In genomic region chr13:12542006-12542981, GRCm38 (mm10) we compare ENCODE assay signal across 7 mouse cellular contexts. TPM values are rescaled to one million over a fixed set of nuclear protein-coding genes. Genes with fewer than 3 reads are reported as not detected.
DNase-seq lines count a peak whose midpoint lies in the region; ATAC-seq and TF ChIP-seq lines count a peak whose summit lies in the region.

No protein-coding gene starts in this region.

- H3K4me2 ChIP-seq in forebrain, embryonic 16.5 days (ENCODE audit: low read length) = peak overlapping the region; percentile 34
- peak overlapping the region; percentile 2 for H3K4me2 ChIP-seq in hindbrain, embryonic 12.5 days (replicated peaks)
- H3K4me2 ChIP-seq in limb, embryonic 11.5 days (ENCODE audit: low read depth, severe bottlenecking) = peak overlapping the region; percentile 0; the same call in 1 of the 2 replicates
- H3K4me2 ChIP-seq in midbrain, embryonic 11.5 days = peak overlapping the region; percentile 29; the same call in 1 of the 2 replicates
- peak overlapping the region; percentile 44 for H3K4me2 ChIP-seq in stomach, embryonic 14.5 days (replicated peaks; ENCODE audit: low read depth, low read length)

- TF ChIP-seq POLR2A in MEL (IDR thresholded peaks at IDR 0.05; ENCODE audit: control insufficient read depth in 1 of 2, insufficient read depth in 1 of 2, low read depth in 1 of 2, low read length in 2 of 2, poor library complexity in 1 of 2) = no peak

- no peak overlapping the region for H3K27ac ChIP-seq in MEL (ENCODE audit: control insufficient read depth, low read depth, low read length)
- peak overlapping the region; percentile 58 for H3K27ac ChIP-seq in forebrain, embryonic 16.5 days (ENCODE audit: low read length)
- H3K27ac ChIP-seq in hindbrain, embryonic 12.5 days = no peak overlapping the region
- no peak overlapping the region for H3K27ac ChIP-seq in limb, embryonic 11.5 days (replicated peaks; ENCODE audit: low read depth, low read length)
- H3K27ac ChIP-seq in midbrain, embryonic 11.5 days (ENCODE audit: low read depth, low read length) = no peak overlapping the region
- peak overlapping the region; percentile 48; the same call in 1 of the 2 replicates for H3K27ac ChIP-seq in stomach, embryonic 14.5 days (ENCODE audit: low read length)

- 9% methylated on average over 23 of the region's 23 CpGs for WGBS in forebrain, embryonic 16.5 days
- WGBS in hindbrain, embryonic 12.5 days = 12% methylated on average over 23 of the region's 23 CpGs
- 6% methylated on average over 23 of the region's 23 CpGs for WGBS in limb, embryonic 11.5 days
- WGBS in midbrain, embryonic 11.5 days = 9% methylated on average over 23 of the region's 23 CpGs
- WGBS in stomach, embryonic 14.5 days = 4% methylated on average over 23 of the region's 23 CpGs

- TF ChIP-seq EP300 in MEL (IDR thresholded peaks at IDR 0.05; ENCODE audit: low read depth in 1 of 2, low read length in 2 of 2) = no peak

- H3K9ac ChIP-seq in MEL (ENCODE audit: control insufficient read depth, low read depth, low read length, poor library complexity, severe bottlenecking) = no peak overlapping the region
- no peak overlapping the region for H3K9ac ChIP-seq in forebrain, embryonic 16.5 days (replicated peaks; ENCODE audit: low read depth, low read length)
- H3K9ac ChIP-seq in hindbrain, embryonic 12.5 days = no peak overlapping the region
- H3K9ac ChIP-seq in limb, embryonic 11.5 days (ENCODE audit: low read length) = no peak overlapping the region
- no peak overlapping the region for H3K9ac ChIP-seq in midbrain, embryonic 11.5 days (ENCODE audit: low read length)
- H3K9ac ChIP-seq in stomach, embryonic 14.5 days (replicated peaks; ENCODE audit: low read depth, low read length) = no peak overlapping the region

- H3K36me3 ChIP-seq in MEL (ENCODE audit: control insufficient read depth in 1 of 2, insufficient read depth in 2 of 2, low read length in 2 of 2) = no peaks in the 10 kb centered on the region
- H3K36me3 ChIP-seq in forebrain, embryonic 16.5 days (ENCODE audit: control insufficient read depth, insufficient read depth) = no peaks in the 10 kb centered on the region
- H3K36me3 ChIP-seq in hindbrain, embryonic 12.5 days = no peaks in the 10 kb centered on the region
- H3K36me3 ChIP-seq in limb, embryonic 11.5 days (ENCODE audit: control insufficient read depth, insufficient read depth, low read length) = no peaks in the 10 kb centered on the region
- H3K36me3 ChIP-seq in midbrain, embryonic 11.5 days (ENCODE audit: control insufficient read depth, insufficient read depth, low read length) = no peaks in the 10 kb centered on the region
- no peaks in the 10 kb centered on the region for H3K36me3 ChIP-seq in stomach, embryonic 14.5 days (ENCODE audit: control insufficient read depth, insufficient read depth, low read length)

- no peaks in the 10 kb centered on the region for H3K9me3 ChIP-seq in MEL (replicated peaks; ENCODE audit: insufficient read depth, low read length)
- no peaks in the 10 kb centered on the region for H3K9me3 ChIP-seq in forebrain, embryonic 16.5 days (ENCODE audit: control insufficient read depth, low read length)
- no peaks in the 10 kb centered on the region for H3K9me3 ChIP-seq in hindbrain, embryonic 12.5 days (replicated peaks)
- no peaks in the 10 kb centered on the region for H3K9me3 ChIP-seq in limb, embryonic 11.5 days (ENCODE audit: control insufficient read depth, low read length)
- no peaks in the 10 kb centered on the region for H3K9me3 ChIP-seq in midbrain, embryonic 11.5 days (ENCODE audit: control insufficient read depth, low read length)
- no peaks in the 10 kb centered on the region for H3K9me3 ChIP-seq in stomach, embryonic 14.5 days (ENCODE audit: control insufficient read depth, low read depth, low read length)

- H3K79me2 ChIP-seq in MEL (ENCODE audit: control insufficient read depth, insufficient read depth, low read length, poor library complexity) = no peaks in the 10 kb centered on the region

- H3K4me1 ChIP-seq in MEL (ENCODE audit: control insufficient read depth in 1 of 2, insufficient read depth in 2 of 2, low read length in 2 of 2) = no peaks in the 10 kb centered on the region
- peaks cover 14% of the 10 kb centered on the region for H3K4me1 ChIP-seq in forebrain, embryonic 16.5 days (replicated peaks; ENCODE audit: control insufficient read depth, insufficient read depth, low read length)
- H3K4me1 ChIP-seq in hindbrain, embryonic 12.5 days = peaks cover 9% of the 10 kb centered on the region
- H3K4me1 ChIP-seq in limb, embryonic 11.5 days (ENCODE audit: control insufficient read depth, insufficient read depth, low read length) = peaks cover 6% of the 10 kb centered on the region; the same call in 1 of the 2 replicates
- peaks cover 7% of the 10 kb centered on the region for H3K4me1 ChIP-seq in midbrain, embryonic 11.5 days (ENCODE audit: control insufficient read depth, insufficient read depth, low read length)
- peaks cover 11% of the 10 kb centered on the region for H3K4me1 ChIP-seq in stomach, embryonic 14.5 days (ENCODE audit: control insufficient read depth, insufficient read depth, low read length)

- H3K4me3 ChIP-seq in MEL (ENCODE audit: control insufficient read depth in 1 of 2, insufficient read depth in 1 of 2, low read depth in 2 of 2, low read length in 2 of 2) = no peak overlapping the region
- no peak overlapping the region for H3K4me3 ChIP-seq in forebrain, embryonic 16.5 days (replicated peaks; ENCODE audit: low read length)
- H3K4me3 ChIP-seq in hindbrain, embryonic 12.5 days = no peak overlapping the region
- no peak overlapping the region for H3K4me3 ChIP-seq in limb, embryonic 11.5 days (ENCODE audit: low read depth, low read length)
- H3K4me3 ChIP-seq in midbrain, embryonic 11.5 days (ENCODE audit: low read depth, low read length) = no peak overlapping the region
- peak overlapping the region; percentile 9 for H3K4me3 ChIP-seq in stomach, embryonic 14.5 days (ENCODE audit: low read depth, low read length)

- DNase-seq in MEL (ENCODE audit: low read depth, low spot score) = peak; percentile 65
- peak; percentile 85 for DNase-seq in adrenal gland, postnatal 14 days
- peak; percentile 72 for DNase-seq in limb, embryonic 11.5 days (ENCODE audit: low spot score)
- DNase-seq in midbrain, embryonic 11.5 days (ENCODE audit: low spot score, missing footprints) = peak; percentile 90

- ATAC-seq in forebrain, embryonic 16.5 days = peak; percentile 67
- peak; percentile 65 for ATAC-seq in hindbrain, embryonic 12.5 days (ENCODE audit: low FRiP score)
- peak; percentile 89 for ATAC-seq in limb, embryonic 11.5 days (ENCODE audit: insufficient number of reproducible peaks, low FRiP score, low TSS enrichment, low read depth)
- ATAC-seq in midbrain, embryonic 11.5 days (ENCODE audit: low FRiP score) = peak; percentile 84
- peak; percentile 81 for ATAC-seq in stomach, embryonic 14.5 days (ENCODE audit: insufficient number of reproducible peaks, insufficient read depth, low FRiP score, low read depth)

- peaks cover 2 to 5% of the 10 kb centered on the region in 2 experiments; a peak in 3 of 4 replicates for H3K27me3 ChIP-seq in MEL (ENCODE audit: control insufficient read depth in 1 of 2, insufficient read depth in 2 of 2, low read length in 2 of 2)
- H3K27me3 ChIP-seq in forebrain, embryonic 16.5 days (replicated peaks; ENCODE audit: control insufficient read depth, insufficient read depth, low read length) = peaks cover 7% of the 10 kb centered on the region; the same call in 1 of the 2 replicates
- no peaks in the 10 kb centered on the region; the same call in none of the 2 replicates for H3K27me3 ChIP-seq in hindbrain, embryonic 12.5 days
- H3K27me3 ChIP-seq in limb, embryonic 11.5 days (ENCODE audit: control insufficient read depth, insufficient read depth, low read length) = no peaks in the 10 kb centered on the region
- H3K27me3 ChIP-seq in midbrain, embryonic 11.5 days (ENCODE audit: control insufficient read depth, insufficient read depth, low read length) = no peaks in the 10 kb centered on the region
- no peaks in the 10 kb centered on the region for H3K27me3 ChIP-seq in stomach, embryonic 14.5 days (ENCODE audit: control insufficient read depth, insufficient read depth, low read length)

- peak in 2 of 3 experiments; percentile 20 to 30; a peak in 3 of 6 replicates for TF ChIP-seq CTCF in MEL (IDR thresholded peaks at IDR 0.05 in 2 of 3, conservative IDR thresholded peaks at IDR 0.05 in 1 of 3; ENCODE audit: control insufficient read depth in 1 of 3, insufficient read depth in 1 of 3, low read depth in 2 of 3, low read length in 3 of 3, poor library complexity in 1 of 3, severe bottlenecking in 1 of 3)

- no peak for TF ChIP-seq RAD21 in MEL (IDR thresholded peaks at IDR 0.05; ENCODE audit: low read depth, low read length)

TF ChIP-seq in MEL, 35 proteins besides CTCF, POLR2A, EP300 and RAD21 (continues in another document):
- TF ChIP-seq NRF1 (IDR thresholded peaks at IDR 0.05; ENCODE audit: insufficient read depth, low read depth, low read length, poor library complexity, severe bottlenecking) (no peak), TAL1 (IDR thresholded peaks at IDR 0.05; ENCODE audit: low read length) (no peak), ETS1 (IDR thresholded peaks at IDR 0.05; ENCODE audit: low read depth, low read length) (no peak)

RNA-seq across cellular contexts. Expression of gene Edaradd, which starts 22.1 kb away (rescaled TPM):
- not detected in 2 replicates for total RNA-seq in MEL (2012; rRNA removed)
- under 1 TPM in 1 of 2 experiments, not detected in 1; 0.04 TPM for polyA plus RNA-seq in MEL (2012; ENCODE audit: insufficient read depth in 1 of 2, insufficient read length in 2 of 2, low read depth in 1 of 2, low replicate concordance in 2 of 2, missing spikeins in 1 of 2)
- total RNA-seq in adrenal gland, postnatal 14 days (2021) = 0.19 and 0.45 TPM in 2 replicates
- 1.9 and 2.6 TPM in 2 replicates for polyA plus RNA-seq in forebrain, embryonic 16.5 days (2015; fragmentation: Nextera tagmentation; extraction: Ambion mirVana)
- 0.94 and 1.4 TPM in 2 replicates for polyA plus RNA-seq in hindbrain, embryonic 12.5 days (2016; fragmentation: Nextera tagmentation; extraction: Ambion mirVana)
- polyA plus RNA-seq in limb, embryonic 11.5 days (2014; fragmentation: Nextera tagmentation; extraction: Ambion mirVana) = 1.4 and 1.9 TPM in 2 replicates
- 2.2 and 3.2 TPM in 2 replicates for polyA plus RNA-seq in midbrain, embryonic 11.5 days (2014; fragmentation: Nextera tagmentation; extraction: Ambion mirVana)
- polyA plus RNA-seq in stomach, embryonic 14.5 days (2014; fragmentation: Nextera tagmentation; extraction: Ambion mirVana) = 3.2 and 3.3 TPM in 2 replicates

RNA-seq across cellular contexts. Expression of gene Ero1lb, which starts 23.4 kb away (rescaled TPM):
- total RNA-seq in MEL (2012; rRNA removed) = 3.1 and 4.2 TPM in 2 replicates
- 1 to 10 TPM in 1 of 2 experiments, not detected in 1; 5.8 TPM for polyA plus RNA-seq in MEL (2012; ENCODE audit: insufficient read depth in 1 of 2, insufficient read length in 2 of 2, low read depth in 1 of 2, low replicate concordance in 2 of 2, missing spikeins in 1 of 2)
- total RNA-seq in adrenal gland, postnatal 14 days (2021) = 13.6 and 15.0 TPM in 2 replicates
- polyA plus RNA-seq in forebrain, embryonic 16.5 days (2015; fragmentation: Nextera tagmentation; extraction: Ambion mirVana) = 15.4 and 15.6 TPM in 2 replicates
- 13.1 and 13.6 TPM in 2 replicates for polyA plus RNA-seq in hindbrain, embryonic 12.5 days (2016; fragmentation: Nextera tagmentation; extraction: Ambion mirVana)
- 7.7 and 7.9 TPM in 2 replicates for polyA plus RNA-seq in limb, embryonic 11.5 days (2014; fragmentation: Nextera tagmentation; extraction: Ambion mirVana)
- polyA plus RNA-seq in midbrain, embryonic 11.5 days (2014; fragmentation: Nextera tagmentation; extraction: Ambion mirVana) = 14.3 and 14.7 TPM in 2 replicates
- polyA plus RNA-seq in stomach, embryonic 14.5 days (2014; fragmentation: Nextera tagmentation; extraction: Ambion mirVana) = 8.6 and 8.9 TPM in 2 replicates

Comparison
In these comparisons a context has a peak if more than half of its experiments do, and no peak if none do; other contexts are left out.
1. H3K27ac ChIP-seq: peak in forebrain, embryonic 16.5 days (single experiment) and stomach, embryonic 14.5 days (single experiment); none in MEL (single experiment), hindbrain, embryonic 12.5 days (single experiment), limb, embryonic 11.5 days (single experiment) and midbrain, embryonic 11.5 days (single experiment).
2. Peak in every context shown above with its lines, with median percentiles within 50 percentile points of each other: DNase-seq, ATAC-seq and H3K4me2 ChIP-seq.